Mouse (Mus musculus): Measurements from ENCODE around the gene Hmgcs2. TPM values are rescaled to one million over a fixed set of nuclear protein-coding genes. Genes with fewer than 3 reads are reported as not detected.

The Hmgcs2 gene
- total and polyA plus RNA-seq, 3 experiments = 0.12 to 0.81 TPM; not detected in 1

DNA sequence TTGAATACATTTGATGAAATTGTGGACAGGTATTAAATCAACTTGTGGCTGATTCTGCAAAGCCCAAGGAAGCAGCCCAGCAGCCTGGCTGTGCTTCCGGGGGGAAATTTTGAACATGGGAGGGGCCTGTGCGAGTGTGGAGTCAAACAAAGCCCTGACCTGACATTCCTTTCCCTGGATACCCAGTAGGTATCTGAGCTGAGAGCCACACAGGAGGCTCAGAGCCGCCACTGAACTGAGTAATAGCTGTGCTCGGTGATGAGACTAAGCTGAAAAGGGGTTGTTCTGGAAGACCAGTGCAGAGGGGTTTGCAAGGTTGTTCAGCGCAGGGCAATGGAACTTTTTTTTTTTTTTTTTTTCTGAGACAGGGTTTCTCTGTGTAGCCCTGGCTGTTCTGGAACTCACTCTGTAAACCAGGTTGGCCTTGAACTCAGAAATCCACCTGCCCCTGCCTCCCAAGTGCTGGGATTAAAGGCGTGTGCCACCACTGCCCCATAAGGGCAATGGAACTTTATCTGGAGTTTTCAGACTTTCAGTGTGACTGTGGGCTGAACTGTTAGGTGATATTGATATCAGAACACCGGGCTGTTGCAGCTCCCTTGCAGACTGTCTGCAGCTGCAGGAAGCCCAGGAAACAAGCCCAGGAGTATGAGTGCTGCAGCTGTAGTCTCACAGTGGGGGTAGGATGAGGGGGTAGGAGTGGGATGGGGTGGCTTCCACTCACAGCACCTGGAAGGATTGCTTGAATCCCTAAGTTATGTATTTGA, 33.1 kb upstream of the Hmgcs2 start:
- peaks cover 4 to 7% of the 10 kb centered on the region in 2 experiments; a peak in 2 of 4 replicates for H3K4me1 ChIP-seq (ENCODE audit: control insufficient read depth in 1 of 2, insufficient read depth in 2 of 2, low read length in 2 of 2)
- H3K9ac ChIP-seq (ENCODE audit: control insufficient read depth, low read depth, low read length, poor library complexity, severe bottlenecking) = no peak overlapping the region
- no peaks in the 10 kb centered on the region for H3K79me2 ChIP-seq (ENCODE audit: control insufficient read depth, insufficient read depth, low read length, poor library complexity)
- H3K4me3 ChIP-seq (ENCODE audit: control insufficient read depth in 1 of 2, insufficient read depth in 1 of 2, low read depth in 2 of 2, low read length in 2 of 2) = no peak overlapping the region
- TF ChIP-seq GATA1 (IDR thresholded peaks at IDR 0.05; ENCODE audit: low read depth, low read length) (no peak), TAL1 (IDR thresholded peaks at IDR 0.05; ENCODE audit: low read length) (no peak), TCF12 (IDR thresholded peaks at IDR 0.05; ENCODE audit: low read depth, low read length) (peak; percentile 57; the same call in 1 of the 2 replicates), CTCF (IDR thresholded peaks at IDR 0.05 in 2 of 3, conservative IDR thresholded peaks at IDR 0.05 in 1 of 3; ENCODE audit: control insufficient read depth in 1 of 3, insufficient read depth in 1 of 3, low read depth in 2 of 3, low read length in 3 of 3, poor library complexity in 1 of 3, severe bottlenecking in 1 of 3) (no peak), SMC3 (IDR thresholded peaks at IDR 0.05; ENCODE audit: low read depth, low read length) (no peak), MEF2A (IDR thresholded peaks at IDR 0.05; ENCODE audit: extremely low read depth, insufficient replicate concordance, low read depth, low read length, poor library complexity, severe bottlenecking) (no peak), MAZ (IDR thresholded peaks at IDR 0.05; ENCODE audit: low read depth, low read length) (no peak), CHD1 (IDR thresholded peaks at IDR 0.05; ENCODE audit: low read depth, low read length) (no peak)
- H3K27ac ChIP-seq (ENCODE audit: control insufficient read depth, low read depth, low read length) = no peak overlapping the region
- H3K9me3 ChIP-seq (replicated peaks; ENCODE audit: insufficient read depth, low read length) = no peaks in the 10 kb centered on the region
- no peaks in the 10 kb centered on the region; a peak in 1 of 4 replicates for H3K36me3 ChIP-seq (ENCODE audit: control insufficient read depth in 1 of 2, insufficient read depth in 2 of 2, low read length in 2 of 2)
- no peaks in the 10 kb centered on the region for H3K27me3 ChIP-seq (ENCODE audit: control insufficient read depth in 1 of 2, insufficient read depth in 2 of 2, low read length in 2 of 2)
- DNase-seq (ENCODE audit: low read depth, low spot score) = no peak

DNA sequence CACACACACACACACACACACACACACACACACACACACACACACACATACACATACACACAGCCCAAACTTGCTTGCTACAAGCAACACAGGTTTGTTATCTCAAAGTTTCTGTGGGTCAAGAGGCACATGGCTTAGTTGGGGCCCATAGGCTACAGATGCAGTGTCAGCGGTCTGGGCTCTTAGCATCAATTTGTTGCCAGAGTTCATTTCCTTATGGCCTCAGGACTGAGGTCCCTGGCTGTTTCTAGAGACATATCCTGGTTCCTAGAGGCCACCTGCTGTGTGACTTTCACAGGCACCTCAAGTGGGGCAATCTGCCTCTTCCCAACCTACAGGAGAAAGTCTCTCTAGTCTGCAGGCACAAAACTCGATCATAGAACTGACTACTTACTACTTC, 30.9 kb upstream of the Hmgcs2 start:
- no peaks in the 10 kb centered on the region for H3K9me3 ChIP-seq (replicated peaks; ENCODE audit: insufficient read depth, low read length)
- H3K4me1 ChIP-seq (ENCODE audit: control insufficient read depth in 1 of 2, insufficient read depth in 2 of 2, low read length in 2 of 2) = peaks cover 6 to 7% of the 10 kb centered on the region in 2 experiments; a peak in 3 of 4 replicates
- H3K36me3 ChIP-seq (ENCODE audit: control insufficient read depth in 1 of 2, insufficient read depth in 2 of 2, low read length in 2 of 2) = no peaks in the 10 kb centered on the region; a peak in 2 of 4 replicates
- H3K79me2 ChIP-seq (ENCODE audit: control insufficient read depth, insufficient read depth, low read length, poor library complexity) = no peaks in the 10 kb centered on the region
- H3K9ac ChIP-seq (ENCODE audit: control insufficient read depth, low read depth, low read length, poor library complexity, severe bottlenecking) = no peak overlapping the region
- DNase-seq (ENCODE audit: low read depth, low spot score) = no peak
- TF ChIP-seq ZMIZ1 (IDR thresholded peaks at IDR 0.05; ENCODE audit: low read depth, low read length) (no peak), ZC3H11A (IDR thresholded peaks at IDR 0.05; ENCODE audit: low read depth, low read length) (no peak), CTCF (IDR thresholded peaks at IDR 0.05 in 2 of 3, conservative IDR thresholded peaks at IDR 0.05 in 1 of 3; ENCODE audit: control insufficient read depth in 1 of 3, insufficient read depth in 1 of 3, low read depth in 2 of 3, low read length in 3 of 3, poor library complexity in 1 of 3, severe bottlenecking in 1 of 3) (no peak), SIN3A (IDR thresholded peaks at IDR 0.05; ENCODE audit: low read length) (no peak), ETS1 (IDR thresholded peaks at IDR 0.05; ENCODE audit: low read depth, low read length) (no peak), TCF12 (IDR thresholded peaks at IDR 0.05; ENCODE audit: low read depth, low read length) (no peak), E2F4 (IDR thresholded peaks at IDR 0.05; ENCODE audit: borderline replicate concordance, low read depth, low read length) (no peak), TAL1 (IDR thresholded peaks at IDR 0.05; ENCODE audit: low read length) (no peak), GABPA (IDR thresholded peaks at IDR 0.05; ENCODE audit: low read depth, low read length) (no peak), EP300 (IDR thresholded peaks at IDR 0.05; ENCODE audit: low read depth in 1 of 2, low read length in 2 of 2) (no peak), GATA1 (IDR thresholded peaks at IDR 0.05; ENCODE audit: low read depth, low read length) (no peak), RAD21 (IDR thresholded peaks at IDR 0.05; ENCODE audit: low read depth, low read length) (no peak)
- H3K4me3 ChIP-seq (ENCODE audit: control insufficient read depth in 1 of 2, insufficient read depth in 1 of 2, low read depth in 2 of 2, low read length in 2 of 2) = no peak overlapping the region
- H3K27me3 ChIP-seq (ENCODE audit: control insufficient read depth in 1 of 2, insufficient read depth in 2 of 2, low read length in 2 of 2) = no peaks in the 10 kb centered on the region
- no peak overlapping the region for H3K27ac ChIP-seq (ENCODE audit: control insufficient read depth, low read depth, low read length)

All from MEL (cell line).